Mouse (Mus musculus): ENCODE data around the gene Plekha8. TPM values are rescaled to one million over a fixed set of nuclear protein-coding genes. Genes with fewer than 3 reads are reported as not detected.

The Plekha8 gene
- 0.19 and 0.27 TPM in 2 replicates for polyA plus RNA-seq (2012)

DNA sequence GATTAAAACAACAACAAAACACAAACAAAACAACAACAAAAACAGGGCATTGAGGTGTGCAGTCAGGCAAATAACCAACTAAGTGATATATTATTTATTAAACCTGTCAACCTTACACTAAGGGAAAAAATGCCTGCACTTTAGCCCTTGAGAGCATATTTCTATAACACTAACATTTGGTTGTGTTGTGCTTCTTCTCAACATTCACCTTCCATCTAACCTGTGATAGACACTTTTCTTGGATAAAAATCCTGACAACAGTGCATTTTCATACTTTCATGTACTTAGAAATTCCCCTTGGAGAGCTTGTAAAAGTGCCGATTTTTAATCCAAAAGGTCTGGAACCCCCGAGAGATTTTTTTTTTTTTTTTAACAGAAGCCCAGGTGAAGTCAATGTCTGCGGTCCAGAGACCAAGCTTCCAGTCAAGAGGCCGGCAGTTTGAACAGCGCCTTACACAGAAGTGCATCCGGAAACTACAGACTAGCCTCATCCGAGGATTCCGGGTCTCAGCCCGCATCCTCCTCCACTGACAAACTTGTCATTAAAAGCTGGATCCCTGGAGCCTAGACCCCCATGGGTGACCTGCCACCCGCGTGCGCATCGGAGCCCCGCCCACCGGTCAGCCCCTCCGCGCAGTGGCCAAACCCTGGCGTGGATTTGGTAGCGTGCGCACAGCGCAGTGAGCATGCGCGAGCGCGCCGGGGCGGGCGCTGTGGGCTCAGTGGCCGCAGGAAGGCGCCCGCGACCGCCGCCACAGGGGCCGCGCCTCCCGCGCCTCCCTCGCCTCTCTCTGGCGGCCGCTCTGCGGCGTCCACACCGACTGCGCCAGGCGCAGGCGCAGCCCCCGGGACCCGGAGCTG is at the start of gene Plekha8:
Gene Plekha8, plus strand, starts transcription at position 643 of the 861 bp plus-strand sequence.

DNA sequence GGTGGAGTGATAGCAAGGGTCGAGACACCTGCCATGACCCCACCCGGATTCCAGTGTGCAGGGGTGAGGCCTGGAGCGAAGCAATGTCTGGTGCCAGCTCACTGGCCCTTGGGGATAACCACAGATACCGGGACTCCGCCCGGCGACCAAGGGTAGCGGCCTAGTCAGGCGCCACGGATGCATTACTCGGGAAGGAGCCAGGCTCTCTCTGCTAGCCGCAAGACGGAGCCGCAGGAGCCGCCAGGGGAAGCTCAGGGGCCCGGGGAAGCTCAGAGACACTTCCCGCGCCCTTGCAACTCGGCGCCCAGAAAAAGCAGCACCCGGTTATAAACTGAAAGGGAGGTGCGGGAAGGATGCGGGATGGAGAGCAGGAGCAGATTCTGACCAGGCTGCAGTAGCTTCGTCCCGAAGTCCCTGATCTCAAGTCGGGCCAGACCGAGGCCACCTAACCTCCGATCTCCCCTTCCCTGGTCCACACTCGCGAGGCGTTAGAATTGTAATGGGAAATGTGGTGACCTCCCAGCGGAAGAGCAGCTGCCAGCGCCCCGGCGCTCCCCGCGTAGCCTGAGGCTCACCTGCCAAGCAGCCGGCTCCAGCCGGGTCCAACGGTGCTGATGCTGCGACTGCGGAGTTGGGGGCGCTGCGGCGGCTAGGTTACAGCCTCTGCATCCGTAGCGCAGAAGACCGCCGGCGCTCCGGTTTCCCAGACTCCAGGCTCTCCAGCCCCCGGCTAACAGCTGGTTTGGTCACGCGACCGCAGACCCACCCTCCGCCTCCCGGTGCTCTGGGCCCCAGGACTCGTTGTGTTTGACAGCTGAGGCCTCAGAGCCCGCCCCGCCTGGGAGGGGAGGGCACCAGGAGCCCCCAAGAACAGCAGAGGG is 29.0 kb upstream of the Plekha8 start, which contains the start of gene Scrn1:
Gene Scrn1, minus strand, starts transcription at position 825 of the 881 bp plus-strand sequence.

DNA sequence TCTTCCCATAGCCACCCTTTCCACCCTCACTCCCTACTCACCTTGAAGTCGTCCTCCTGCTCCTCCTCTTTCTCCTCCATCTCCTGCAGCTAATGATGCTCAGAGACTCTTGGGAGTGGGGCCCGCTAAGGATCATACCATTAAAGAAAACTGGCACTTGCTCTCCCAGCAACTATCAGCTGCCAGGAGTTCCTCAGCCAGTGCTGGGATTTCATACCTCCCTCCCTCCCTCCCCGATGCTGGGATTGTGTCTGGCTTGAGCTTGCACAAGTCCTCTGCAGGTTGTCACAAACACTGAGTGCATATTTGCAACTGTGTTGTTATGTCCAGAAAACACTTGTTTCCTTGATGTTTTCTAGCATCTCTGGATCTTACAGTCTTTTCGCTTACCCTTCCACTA is 2.3 kb downstream of the Plekha8 start, which contains the start of gene Fkbp14:
Gene Fkbp14, minus strand, starts transcription at position 101 of the 400 bp plus-strand sequence.

DNA sequence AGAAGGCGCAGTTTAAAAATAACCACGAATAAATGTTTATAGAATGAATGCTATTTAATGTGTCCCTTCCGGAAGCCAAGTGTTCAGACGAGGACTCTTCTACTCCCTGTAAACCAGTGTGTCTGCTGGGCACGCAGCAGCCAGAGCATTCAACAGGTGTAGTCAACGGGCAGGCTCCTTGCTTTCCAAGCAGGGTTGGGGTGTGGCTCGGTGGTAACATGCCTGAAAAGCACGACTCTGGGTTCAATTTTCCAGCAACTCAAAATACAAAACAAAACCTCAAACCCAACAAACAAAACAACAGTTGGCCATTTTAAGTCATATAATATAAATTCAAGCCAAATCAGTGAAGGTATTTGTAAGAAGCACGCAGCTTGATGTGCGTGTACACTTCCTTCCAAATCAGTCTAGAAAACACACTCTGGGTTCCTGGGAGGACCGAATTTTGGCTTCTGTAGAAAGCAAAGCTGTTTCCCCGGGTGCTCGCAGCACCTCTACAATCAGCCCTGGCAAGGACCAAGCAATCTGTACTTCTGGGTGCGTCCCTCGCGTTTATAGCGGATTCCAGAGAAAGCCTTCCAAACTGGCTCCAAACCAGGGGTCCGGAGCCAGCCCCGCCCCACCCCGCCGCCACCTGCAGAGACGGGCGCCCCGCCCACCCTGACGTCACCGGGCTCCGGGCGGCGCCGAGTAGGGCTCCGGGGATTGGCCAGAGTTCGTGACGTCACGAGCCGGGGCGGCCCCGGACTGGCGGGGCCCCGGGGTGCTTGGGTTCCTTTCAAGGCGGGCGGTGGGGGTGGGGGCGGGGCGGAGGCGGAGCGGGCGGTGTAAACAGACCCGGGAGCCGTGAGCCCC is 86.2 kb downstream of the Plekha8 start, which contains the start of gene Mturn:
Gene Mturn, plus strand, starts transcription at position 734 of the 855 bp plus-strand sequence.

Other genes with a start within 250 kb of the Plekha8 start
- gene Wipf3, start 165.5 kb upstream of the Plekha8 start, polyA plus RNA-seq (2012), result not detected in 2 replicates
- 0.24 and 0.40 TPM in 2 replicates for gene Scrn1, start 28.6 kb upstream of the Plekha8 start, polyA plus RNA-seq (2012)
- not detected in 2 replicates for gene Fkbp14, start 2.2 kb downstream of the Plekha8 start, polyA plus RNA-seq (2012)
- 1.2 and 1.4 TPM in 2 replicates for gene Mturn, start 86.5 kb downstream of the Plekha8 start, polyA plus RNA-seq (2012)
- 31.9 and 32.4 TPM in 2 replicates for gene Znrf2, start 221.8 kb downstream of the Plekha8 start, polyA plus RNA-seq (2012)

Data from megakaryocyte-erythroid progenitor cell, adult 5 weeks (primary cell).